Mouse (Mus musculus) neural tube, embryonic 11.5 days (tissue): Measurements from ENCODE around the gene Apoc1. TPM values are rescaled to one million over a fixed set of nuclear protein-coding genes. Genes with fewer than 3 reads are reported as not detected.

Experiments used
- ATAC-seq: fragments of 200-750 bp; cut with Nextera tagmentation; 2 replicates; pipeline ENCODE4 v1.8.0; 2017; ENCODE audit warnings: moderate number of reproducible peaks, mild to moderate bottlenecking, moderate TSS enrichment, moderate library complexity; ENCODE audit not compliant: insufficient read depth, low FRiP score, low TSS enrichment
- DNase-seq: peaks from one replicate; pipeline ENCODE4 v3.0.0-alpha.2; 2015; ENCODE audit warnings: low spot score
- H3K27ac ChIP-seq: fragments of 300-500 bp; sonication (generic); 2 replicates; pipeline ENCODE4 v1.5.1; 2014; ENCODE audit warnings: low read depth, mild to moderate bottlenecking, low read length
- H3K27me3 ChIP-seq: fragments of 300-500 bp; sonication (generic); 2 replicates; pipeline ENCODE4 v1.6.1; 2014; ENCODE audit warnings: mild to moderate bottlenecking, low read length, mixed read lengths; ENCODE audit not compliant: control insufficient read depth, insufficient read depth
- H3K36me3 ChIP-seq: fragments of 300-500 bp; sonication (generic); 2 replicates; pipeline ENCODE4 v1.6.1; 2014; ENCODE audit warnings: mild to moderate bottlenecking, low read length, moderate library complexity, mixed read lengths; ENCODE audit not compliant: control insufficient read depth, insufficient read depth
- H3K4me1 ChIP-seq: fragments of 300-500 bp; sonication (generic); 2 replicates; pipeline ENCODE4 v1.6.1; 2014; ENCODE audit warnings: low read length, mixed read lengths; ENCODE audit not compliant: control insufficient read depth, insufficient read depth
- H3K4me2 ChIP-seq: fragments of 300-500 bp; sonication (generic); 2 replicates; pipeline ENCODE4 v1.6.1; 2014; ENCODE audit warnings: low read depth, mild to moderate bottlenecking, moderate library complexity
- H3K4me3 ChIP-seq: fragments of 300-500 bp; sonication (generic); 2 replicates; pipeline ENCODE4 v1.5.1; 2014; ENCODE audit warnings: low read depth, low read length
- H3K9ac ChIP-seq: fragments of 300-500 bp; sonication (generic); 2 replicates; pipeline ENCODE4 v1.6.1; 2014; ENCODE audit warnings: mild to moderate bottlenecking, low read length
- H3K9me3 ChIP-seq: fragments of 300-500 bp; sonication (generic); 2 replicates; pipeline ENCODE4 v1.6.1; 2016; ENCODE audit warnings: low read length; ENCODE audit not compliant: control insufficient read depth
- whole genome bisulfite sequencing: fragments of 180-500 bp; shearing (Covaris S2); extraction: QIAGEN DNeasy Blood & Tissue Kit; methylation state at CpG from one replicate; pipeline ENCODE4 v1.1.7; 2014; 5-methylcytosine and 5-hydroxymethylcytosine counted together
- polyA plus RNA-seq: library from polyadenylated mRNA; unstranded; fragments of >200 nt; fragmentation: Nextera tagmentation; extraction: Ambion mirVana; gene quantifications from 2 replicates; pipeline ENCODE4 v1.2.1, GENCODE M21; 2014

The Apoc1 gene
- polyA plus RNA-seq, 1 experiment from 2014 or later: 3.4 TPM

GRCm38 (mm10) chr7:19700299-19701068 lies 8.0 kb upstream of the Apoc1 start:
- Histone ChIP-seq H3K4me3 (no peak overlapping the region), H3K4me2 (no peak overlapping the region), H3K36me3 (0 out of 2 replicates have a peak, but pooled peaks cover 4% of the 10 kb centered on the region), H3K27ac (no peak overlapping the region), H3K27me3 (no peaks in the 10 kb centered on the region), H3K9ac (no peak overlapping the region), H3K9me3 (no peaks in the 10 kb centered on the region), H3K4me1 (0 out of 2 replicates have a peak, but pooled peaks cover 7% of the 10 kb centered on the region)
- ATAC-seq (no peak), DNase-seq (no peak)
- WGBS: 65% methylated on average over 12 of the region's 12 CpGs

- H3K27me3 ChIP-seq: no peaks in the 10 kb centered on the region
- no peaks in the 10 kb centered on the region for H3K9me3 ChIP-seq
- 0 out of 2 replicates have a peak, but pooled peaks cover 4% of the 10 kb centered on the region for H3K36me3 ChIP-seq
- 76% methylated on average over 4 of the region's 4 CpGs for WGBS
- no peak for DNase-seq
- ATAC-seq: no peak
- no peak overlapping the region for H3K4me3 ChIP-seq
- no peak overlapping the region for H3K4me2 ChIP-seq
- no peak overlapping the region for H3K9ac ChIP-seq
- H3K4me1 ChIP-seq: 0 out of 2 replicates have a peak, but pooled peaks cover 7% of the 10 kb centered on the region
- no peak overlapping the region for H3K27ac ChIP-seq
Measured at GRCm38 (mm10) chr7:19699827-19700148, 7.3 kb upstream of the Apoc1 start.

GRCm38 (mm10) chr7:19698907-19699826 lies 6.7 kb upstream of the Apoc1 start, which contains the start of gene Apoe:
TSS of gene Apoe (minus strand) at chr7:19699188.
- Histone ChIP-seq H3K27ac (no peak within 1 kb of the TSS), H3K9me3 (no peaks in the 10 kb centered on the region), H3K4me2 (peak within 1 kb of the TSS; percentile 53), H3K9ac (peak within 1 kb of the TSS; percentile 49), H3K36me3 (0 out of 2 replicates have a peak, but pooled peaks cover 4% of the 10 kb centered on the region), H3K4me1 (0 out of 2 replicates have a peak, but pooled peaks cover 7% of the 10 kb centered on the region), H3K27me3 (no peaks in the 10 kb centered on the region), H3K4me3 (peak within 1 kb of the TSS; percentile 29)
- ATAC-seq (peak; percentile 39; the same call in 1 of the 2 replicates), DNase-seq (peak; percentile 55)
- 2% methylated on average over 20 of the region's 20 CpGs for WGBS

GRCm38 (mm10) chr7:19697949-19698906 lies 5.8 kb upstream of the Apoc1 start:
- ATAC-seq: no peak
- Histone ChIP-seq H3K27me3 (no peaks in the 10 kb centered on the region), H3K4me1 (0 out of 2 replicates have a peak, but pooled peaks cover 7% of the 10 kb centered on the region), H3K27ac (no peak overlapping the region), H3K4me3 (peak overlapping the region; percentile 29), H3K9ac (peak overlapping the region; percentile 49), H3K36me3 (0 out of 2 replicates have a peak, but pooled peaks cover 4% of the 10 kb centered on the region), H3K4me2 (peak overlapping the region; percentile 53), H3K9me3 (no peaks in the 10 kb centered on the region)
- WGBS: 4% methylated on average over 28 of the region's 28 CpGs
- DNase-seq: peak; percentile 59

- DNase-seq (no peak), ATAC-seq (no peak)
- Histone ChIP-seq H3K4me2 (no peak overlapping the region), H3K36me3 (0 out of 2 replicates have a peak, but pooled peaks cover 4% of the 10 kb centered on the region), H3K27ac (no peak overlapping the region), H3K4me1 (0 out of 2 replicates have a peak, but pooled peaks cover 7% of the 10 kb centered on the region), H3K9me3 (no peaks in the 10 kb centered on the region), H3K4me3 (no peak overlapping the region), H3K27me3 (no peaks in the 10 kb centered on the region), H3K9ac (no peak overlapping the region)
- 94% methylated on average over 34 of the region's 34 CpGs for WGBS
Measured at GRCm38 (mm10) chr7:19696336-19696873, 3.9 kb upstream of the Apoc1 start.

- no peak for ATAC-seq
- H3K27me3 ChIP-seq: no peaks in the 10 kb centered on the region
- WGBS: 84% methylated on average over 6 of the region's 6 CpGs
- H3K36me3 ChIP-seq: 0 out of 2 replicates have a peak, but pooled peaks cover 4% of the 10 kb centered on the region
- H3K4me2 ChIP-seq: no peak overlapping the region
- 0 out of 2 replicates have a peak, but pooled peaks cover 7% of the 10 kb centered on the region for H3K4me1 ChIP-seq
- no peak overlapping the region for H3K27ac ChIP-seq
- H3K9ac ChIP-seq: no peak overlapping the region
- no peaks in the 10 kb centered on the region for H3K9me3 ChIP-seq
- H3K4me3 ChIP-seq: no peak overlapping the region
- DNase-seq: no peak
Measured at GRCm38 (mm10) chr7:19695881-19696280, 3.4 kb upstream of the Apoc1 start.

GRCm38 (mm10) chr7:19695213-19695594 lies 2.7 kb upstream of the Apoc1 start:
- 0 out of 2 replicates have a peak, but pooled peaks cover 4% of the 10 kb centered on the region for H3K36me3 ChIP-seq
- H3K9ac ChIP-seq: no peak overlapping the region
- no peak overlapping the region for H3K4me2 ChIP-seq
- no peak for ATAC-seq
- no peak overlapping the region for H3K4me3 ChIP-seq
- DNase-seq: no peak
- no peaks in the 10 kb centered on the region for H3K9me3 ChIP-seq
- 67% methylated on average over 8 of the region's 8 CpGs for WGBS
- 0 out of 2 replicates have a peak, but pooled peaks cover 7% of the 10 kb centered on the region for H3K4me1 ChIP-seq
- H3K27ac ChIP-seq: no peak overlapping the region
- H3K27me3 ChIP-seq: no peaks in the 10 kb centered on the region
